Mouse (Mus musculus) E14TG2a.4 (cell line): ENCODE measurements around the gene Gpsm3.

Experiments
- CTCF ChIP-seq: conservative IDR thresholded peaks from 2 replicates; pipeline ENCODE4 v1.5.1; 2014; ENCODE audit warnings: low read length
- POU5F1 ChIP-seq: IDR thresholded peaks from 2 replicates; pipeline ENCODE4 v1.6.1; 2014; ENCODE audit warnings: low read length, borderline replicate concordance

DNA sequence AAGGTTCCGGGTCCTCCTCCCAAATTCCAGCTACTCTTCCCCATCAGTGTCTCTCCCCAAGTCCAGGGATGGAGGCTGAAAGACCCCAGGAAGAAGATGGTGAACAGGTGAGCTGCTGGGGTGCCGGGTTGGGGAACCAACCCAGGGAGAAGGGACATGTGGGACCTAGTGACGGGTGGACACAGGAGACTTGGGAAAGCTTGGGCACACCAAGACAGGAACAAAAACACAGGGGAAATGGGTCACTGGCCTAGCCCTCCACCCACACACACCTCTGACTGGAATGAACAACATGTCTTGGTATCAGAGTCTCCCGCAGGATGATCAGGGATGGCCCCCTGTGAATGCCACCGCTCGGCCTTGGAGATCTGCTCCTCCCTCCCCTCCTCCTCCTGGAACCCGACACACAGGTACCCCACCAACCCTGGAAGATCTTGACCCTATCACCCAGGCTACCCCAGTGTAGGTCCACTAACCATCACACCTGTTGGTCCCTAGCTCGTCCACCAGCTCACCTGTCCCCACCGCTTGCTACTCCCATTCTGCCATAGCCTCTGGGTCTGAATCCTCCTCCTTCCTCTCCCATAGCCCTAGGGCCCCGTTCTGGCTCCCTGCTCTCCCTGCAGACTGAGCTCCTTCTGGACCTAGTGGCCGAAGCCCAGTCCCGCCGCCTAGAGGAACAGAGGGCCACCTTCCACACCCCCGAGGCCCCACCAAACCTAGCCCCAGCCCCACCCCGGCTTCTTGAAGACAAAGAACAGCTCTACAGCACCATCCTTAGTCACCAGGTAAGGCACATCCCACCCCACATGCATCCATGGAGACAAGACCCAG lies 765 bp downstream of the Gpsm3 start:
- TF ChIP-seq CTCF (no peak), POU5F1 (no peak)
